In genomic region chr9:119469691-119470353, GRCm38 (mm10) we compare ENCODE assay signal across 13 mouse cellular contexts. TPM values are rescaled to one million over a fixed set of nuclear protein-coding genes. Genes with fewer than 3 reads are reported as not detected.
DNase-seq lines count a peak whose midpoint lies in the region; ATAC-seq lines count a peak whose summit lies in the region.
"Had no signal": no experiment of that assay in that cellular context is flagged by ENCODE, and none has a peak within 500 bp of the region (broad histone marks: within the 10 kb centered on the region; RNA-seq: fewer than 3 reads in every experiment).

No protein-coding gene starts in this region.

- H3K4me2 ChIP-seq in embryonic facial prominence, embryonic 11.5 days (ENCODE audit: low read depth, low read length): no peak overlapping the region
- no peak overlapping the region for H3K4me2 ChIP-seq in neural tube, embryonic 15.5 days

- 0 out of 2 replicates have a peak, but pooled peaks have one; percentile 45 for ATAC-seq in embryonic facial prominence, embryonic 11.5 days (replicated peaks; ENCODE audit: insufficient number of reproducible peaks, low FRiP score, low TSS enrichment, low read depth)
- ATAC-seq in neural tube, embryonic 15.5 days (ENCODE audit: low FRiP score): no peak
- ATAC-seq: hindbrain, embryonic 16.5 days had no signal

- H3K4me1 ChIP-seq in embryonic facial prominence, embryonic 11.5 days (ENCODE audit: control insufficient read depth, insufficient read depth, low read length): no peaks in the 10 kb centered on the region
- H3K4me1 ChIP-seq in embryonic facial prominence, embryonic 10.5 days: peaks cover 13% of the 10 kb centered on the region
- peaks cover 80% of the 10 kb centered on the region for H3K4me1 ChIP-seq in heart, embryonic 10.5 days
- no peaks in the 10 kb centered on the region for H3K4me1 ChIP-seq in neural tube, embryonic 15.5 days

- H3K9me3 ChIP-seq in embryonic facial prominence, embryonic 11.5 days (replicated peaks; ENCODE audit: control insufficient read depth, low read length): no peaks in the 10 kb centered on the region
- 0 out of 2 replicates have a peak, but pooled peaks cover 2% of the 10 kb centered on the region for H3K9me3 ChIP-seq in embryonic facial prominence, embryonic 10.5 days
- H3K9me3 ChIP-seq in heart, embryonic 10.5 days: no peaks in the 10 kb centered on the region
- H3K9me3 ChIP-seq in neural tube, embryonic 15.5 days (replicated peaks): no peaks in the 10 kb centered on the region

- WGBS in embryonic facial prominence, embryonic 11.5 days: 83% methylated on average over 8 of the region's 8 CpGs
- WGBS in embryonic facial prominence, embryonic 10.5 days: 82% methylated on average over 8 of the region's 8 CpGs
- 29% methylated on average over 8 of the region's 8 CpGs for WGBS in heart, embryonic 10.5 days
- WGBS in neural tube, embryonic 15.5 days: 75% methylated on average over 8 of the region's 8 CpGs

- H3K27ac ChIP-seq in embryonic facial prominence, embryonic 11.5 days (replicated peaks; ENCODE audit: low read depth, low read length): no peak overlapping the region
- no peak overlapping the region for H3K27ac ChIP-seq in embryonic facial prominence, embryonic 10.5 days (replicated peaks)
- peak overlapping the region; percentile 85 for H3K27ac ChIP-seq in heart, embryonic 10.5 days
- no peak overlapping the region for H3K27ac ChIP-seq in neural tube, embryonic 15.5 days (replicated peaks)
- H3K27ac ChIP-seq: gastrocnemius, adult 2 months had no signal

- H3K27me3 ChIP-seq in embryonic facial prominence, embryonic 11.5 days (ENCODE audit: control insufficient read depth, insufficient read depth, low read length): no peaks in the 10 kb centered on the region
- H3K27me3 ChIP-seq in embryonic facial prominence, embryonic 10.5 days (replicated peaks; ENCODE audit: low read depth, poor library complexity, severe bottlenecking): no peaks in the 10 kb centered on the region
- H3K27me3 ChIP-seq in heart, embryonic 10.5 days (ENCODE audit: insufficient read depth, poor library complexity, severe bottlenecking): no peaks in the 10 kb centered on the region
- no peaks in the 10 kb centered on the region for H3K27me3 ChIP-seq in neural tube, embryonic 15.5 days (replicated peaks)

- DNase-seq in embryonic facial prominence, embryonic 11.5 days (ENCODE audit: low spot score): no peak
- DNase-seq in embryonic facial prominence, embryonic 10.5 days (ENCODE audit: low spot score): no peak
- peak; percentile 94 for DNase-seq in heart, embryonic 10.5 days (ENCODE audit: low spot score)
- peak; percentile 59 for DNase-seq in liver
- peak; percentile 56 to 67 for DNase-seq in spleen, postnatal 36 days (ENCODE audit: low spot score in 2 of 2)
- no peak for DNase-seq in frontal cortex, postnatal 25 days (ENCODE audit: low spot score in 2 of 2)
- no peak for DNase-seq in frontal cortex, adult 2 months (ENCODE audit: extremely low spot score in 1 of 2, low spot score in 1 of 2)
- DNase-seq: cerebellum, postnatal 14 days; gastrocnemius, adult 2 months; kidney, postnatal 25 days; lung, postnatal 14 days had no signal

- no peak overlapping the region for H3K4me3 ChIP-seq in embryonic facial prominence, embryonic 11.5 days (ENCODE audit: low read depth, low read length)
- no peak overlapping the region for H3K4me3 ChIP-seq in embryonic facial prominence, embryonic 10.5 days
- 0 out of 2 replicates have a peak overlapping the region, but pooled peaks have one; percentile 9 for H3K4me3 ChIP-seq in heart, embryonic 10.5 days
- H3K4me3 ChIP-seq in neural tube, embryonic 15.5 days (replicated peaks): no peak overlapping the region
- H3K4me3 ChIP-seq: gastrocnemius, adult 2 months had no signal

- H3K36me3 ChIP-seq in embryonic facial prominence, embryonic 11.5 days (replicated peaks; ENCODE audit: control insufficient read depth, insufficient read depth, low read depth, low read length): peaks cover 1% of the 10 kb centered on the region; the same call in 1 of the 2 replicates
- peaks cover 61% of the 10 kb centered on the region for H3K36me3 ChIP-seq in embryonic facial prominence, embryonic 10.5 days (replicated peaks)
- peaks cover 16% of the 10 kb centered on the region for H3K36me3 ChIP-seq in heart, embryonic 10.5 days
- H3K36me3 ChIP-seq in neural tube, embryonic 15.5 days: peaks cover 19% of the 10 kb centered on the region

- H3K9ac ChIP-seq in embryonic facial prominence, embryonic 11.5 days (replicated peaks; ENCODE audit: low read length): no peak overlapping the region
- no peak overlapping the region for H3K9ac ChIP-seq in neural tube, embryonic 15.5 days (replicated peaks)

RNA-seq across cellular contexts. Expression of gene Exog, which starts 25.1 kb away (rescaled TPM):
- 50.7 and 53.6 TPM in 2 replicates for polyA plus RNA-seq in embryonic facial prominence, embryonic 11.5 days (2014; fragmentation: Nextera tagmentation; extraction: Ambion mirVana)
- polyA plus RNA-seq in embryonic facial prominence, embryonic 10.5 days (2016; fragmentation: Nextera tagmentation; extraction: Ambion mirVana): 44.2 and 45.3 TPM in 2 replicates
- 16.2 and 25.0 TPM in 2 replicates for polyA plus RNA-seq in heart, embryonic 10.5 days (2016; fragmentation: Nextera tagmentation; extraction: Ambion mirVana)
- polyA plus RNA-seq in neural tube, embryonic 15.5 days (2015; fragmentation: Nextera tagmentation; extraction: Ambion mirVana): 44.9 and 50.1 TPM in 2 replicates
- 13.3 and 13.6 TPM in 2 replicates for polyA plus RNA-seq in frontal cortex, adult 2 months (2012; rRNA removed)

Comparison
In these comparisons a context has a peak if more than half of its experiments do, and no peak if none do; other contexts are left out.
1. DNase-seq: peak in heart, embryonic 10.5 days (single experiment), liver (single experiment) and spleen, postnatal 36 days (2 of 2); none in embryonic facial prominence, embryonic 11.5 days (single experiment), embryonic facial prominence, embryonic 10.5 days (single experiment), frontal cortex, postnatal 25 days (0 of 2) and frontal cortex, adult 2 months (0 of 2).